Mouse (Mus musculus): Measurements from ENCODE around the gene Spg20.

- TF ChIP-seq POLR2A (IDR thresholded peaks at IDR 0.05; ENCODE audit: insufficient read length, low read depth): no peak
- TF ChIP-seq USF1 (IDR thresholded peaks at IDR 0.05; ENCODE audit: low read depth): no peak
- no peak for TF ChIP-seq REST (IDR thresholded peaks at IDR 0.05; ENCODE audit: insufficient read depth, insufficient read length)
- no peak for TF ChIP-seq MAX (IDR thresholded peaks at IDR 0.05; ENCODE audit: low read depth)
These were observed 5.9 kb upstream of the Spg20 start for GRCm38 (mm10) chr3:55106051-55106450.

Data from myocyte (in vitro differentiated cells).